Mouse (Mus musculus) forebrain, embryonic 10.5 days (tissue): ENCODE results near the gene Nsd2. TPM values are rescaled to one million over a fixed set of nuclear protein-coding genes. Genes with fewer than 3 reads are reported as not detected.
"Not testable (repeated sequence)": the region's sequence is repeated elsewhere in the genome, so short reads cannot be mapped to it uniquely, and the experiment has no call there.

Experiments used
- DNase-seq: peaks from one replicate; pipeline ENCODE4 v3.0.0-alpha.2; 2017; ENCODE audit warnings: low spot score; ENCODE audit errors: extremely low spot score
- H3K27ac ChIP-seq: fragments of 300-500 bp; sonication (generic); 2 replicates; pipeline ENCODE4 v1.5.1; 2016; ENCODE audit warnings: mild to moderate bottlenecking
- H3K27me3 ChIP-seq: fragments of 300-500 bp; sonication (generic); 2 replicates; pipeline ENCODE4 v1.6.1; 2016; ENCODE audit warnings: mild to moderate bottlenecking; ENCODE audit not compliant: poor library complexity, severe bottlenecking
- H3K36me3 ChIP-seq: fragments of 300-500 bp; sonication (generic); replicated peaks from 2 replicates; pipeline ENCODE4 v1.6.1; 2016; ENCODE audit warnings: mild to moderate bottlenecking, moderate library complexity
- H3K4me1 ChIP-seq: fragments of 300-500 bp; sonication (generic); 2 replicates; pipeline ENCODE4 v1.6.1; 2016
- H3K4me3 ChIP-seq: fragments of 300-500 bp; sonication (generic); 2 replicates; pipeline ENCODE4 v1.5.1; 2016; ENCODE audit warnings: mild to moderate bottlenecking, moderate library complexity
- H3K9me3 ChIP-seq: fragments of 300-500 bp; sonication (generic); 2 replicates; pipeline ENCODE4 v1.6.1; 2016; ENCODE audit warnings: mild to moderate bottlenecking, moderate library complexity
- WGBS: fragments of 180-500 bp; shearing (Covaris S2); methylation state at CpG from one replicate; pipeline ENCODE4 v1.1.7; 2016; 5-methylcytosine and 5-hydroxymethylcytosine counted together
- microRNA-seq: library from miRNA; unstranded; fragments of <30 nt; microRNA quantifications from one replicate; pipeline ENCODE4, GENCODE M21; 2017
- polyA plus RNA-seq: library from polyadenylated mRNA; unstranded; fragments of >200 nt; fragmentation: Nextera tagmentation; extraction: Ambion mirVana; gene quantifications from 2 replicates; pipeline ENCODE4 v1.2.1, GENCODE M21; 2016

The Nsd2 gene
- polyA plus RNA-seq, 1 experiment from 2014 or later: 105 TPM

GRCm38 (mm10) chr5:33947035-33947434 lies 126.5 kb downstream of the Nsd2 start:
- DNase-seq: not testable (repeated sequence)

More at GRCm38 (mm10) chr5:33947035-33947434, 126.5 kb downstream of the Nsd2 start:
- not testable (repeated sequence) for H3K4me3 ChIP-seq, H3K4me1 ChIP-seq, H3K27ac ChIP-seq, H3K36me3 ChIP-seq, H3K27me3 ChIP-seq
- peaks cover 50% of the 10 kb centered on the region for H3K9me3 ChIP-seq
- WGBS: 82% methylated on average over 16 of the region's 16 CpGs

Small RNAs within 50 kb of the gene (microRNA-seq; reads per million reads assigned to microRNA genes)
- 0.90 reads per million for gene Mir7024

Other genes starting within 250 kb of the Nsd2 start
- 70.0 and 73.0 TPM in 2 replicates for gene Fam53a, start 191.1 kb upstream of the Nsd2 start, polyA plus RNA-seq
- 0.41 and 0.52 TPM in 2 replicates for gene Gm9903, start 190.8 kb upstream of the Nsd2 start, polyA plus RNA-seq
- gene Slbp, start 168.2 kb upstream of the Nsd2 start, polyA plus RNA-seq: 335 and 357 TPM in 2 replicates
- 349 TPM in 2 replicates for gene Tacc3, start 162.6 kb upstream of the Nsd2 start, polyA plus RNA-seq
- 38.0 and 39.5 TPM in 2 replicates for gene Tmem129, start 162.3 kb upstream of the Nsd2 start, polyA plus RNA-seq
- gene Fgfr3, start 99.1 kb upstream of the Nsd2 start, polyA plus RNA-seq: 33.4 and 39.1 TPM in 2 replicates
- 57.8 and 59.2 TPM in 2 replicates for gene Letm1, start 37.9 kb upstream of the Nsd2 start, polyA plus RNA-seq
- 86.9 and 89.9 TPM in 2 replicates for gene Nelfa, start 115.7 kb downstream of the Nsd2 start, polyA plus RNA-seq
- gene Gm1673, start 162.7 kb downstream of the Nsd2 start, polyA plus RNA-seq: 256 and 263 TPM in 2 replicates
- 1.5 and 1.6 TPM in 2 replicates for gene Nat8l, start 175.3 kb downstream of the Nsd2 start, polyA plus RNA-seq